Mouse (Mus musculus): ENCODE results near the gene Ctsd.
"Not testable (repeated sequence)": the region's sequence is repeated elsewhere in the genome, so short reads cannot be mapped to it uniquely, and the experiment has no call there.

GRCm38 (mm10) chr7:142332741-142333140 is 55.1 kb downstream of the Ctsd start:
- not testable (repeated sequence) for TF ChIP-seq POLR2A (IDR thresholded peaks at IDR 0.05; ENCODE audit: insufficient read depth, low read depth, low read length); EP300 (IDR thresholded peaks at IDR 0.05; ENCODE audit: insufficient read depth, low read depth, low read length); CTCF (IDR thresholded peaks at IDR 0.05)
